Mouse (Mus musculus): ENCODE results near the gene C1qtnf4. TPM values are rescaled to one million over a fixed set of nuclear protein-coding genes. Genes with fewer than 3 reads are reported as not detected.

C1qtnf4 gene
- polyA plus RNA-seq, 1 experiment from 2014 or later, result 9.4 TPM

DNA sequence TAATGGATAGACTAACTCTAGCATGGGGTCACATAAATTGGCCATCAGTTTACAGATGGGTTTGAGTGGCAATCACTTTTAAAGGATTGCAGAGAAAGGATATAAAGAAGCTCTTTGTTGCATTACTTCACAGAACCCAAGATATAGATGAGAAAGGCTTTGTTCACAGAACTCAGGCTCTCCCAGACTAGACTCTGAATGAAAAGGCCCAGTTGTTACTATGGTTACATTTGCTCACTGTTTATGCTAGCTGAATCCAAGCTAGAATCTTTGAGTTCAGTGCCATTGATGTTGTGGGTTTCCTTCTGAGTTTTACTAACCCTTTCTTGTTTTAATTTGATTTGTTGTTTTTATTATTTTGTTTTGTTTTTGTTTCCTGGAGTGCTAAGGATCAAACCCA lies 21.5 kb upstream of the C1qtnf4 start:
- ATAC-seq, result no peak
- Histone ChIP-seq H3K4me3 (no peak overlapping the region), H3K9ac (no peak overlapping the region), H3K27me3 (no peaks in the 10 kb centered on the region), H3K4me1 (no peaks in the 10 kb centered on the region), H3K36me3 (ENCODE audit: poor library complexity, severe bottlenecking) (peaks cover 88% of the 10 kb centered on the region), H3K9me3 (replicated peaks) (no peaks in the 10 kb centered on the region), H3K4me2 (no peak overlapping the region), H3K27ac (no peak overlapping the region)

DNA sequence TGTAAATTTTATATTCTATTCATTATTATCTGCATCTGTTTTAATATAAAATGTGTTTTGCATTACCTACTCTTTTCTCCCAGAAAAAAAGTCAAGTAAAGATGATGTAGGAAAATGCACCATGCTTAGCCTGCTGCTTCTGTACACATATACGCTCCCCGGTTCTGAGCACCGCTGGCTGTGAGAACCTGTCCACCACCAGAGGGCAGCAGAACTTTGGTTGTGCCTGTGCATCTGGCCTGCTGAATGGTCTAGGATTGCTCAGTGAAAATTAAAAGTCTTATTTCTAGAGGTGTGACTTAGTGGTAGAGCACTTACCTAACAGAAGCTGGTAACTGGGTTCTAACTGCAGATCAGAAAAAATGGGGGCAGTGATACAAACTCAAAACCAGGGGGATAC lies 19.1 kb upstream of the C1qtnf4 start:
- Histone ChIP-seq H3K27ac (no peak overlapping the region), H3K4me2 (no peak overlapping the region), H3K9ac (no peak overlapping the region), H3K27me3 (no peaks in the 10 kb centered on the region), H3K36me3 (ENCODE audit: poor library complexity, severe bottlenecking) (peaks cover 68% of the 10 kb centered on the region), H3K4me3 (no peak overlapping the region), H3K9me3 (replicated peaks) (no peaks in the 10 kb centered on the region), H3K4me1 (no peaks in the 10 kb centered on the region)
- 18% methylated on average over 3 of the region's 3 CpGs for WGBS
- ATAC-seq, result peak; percentile 92

DNA sequence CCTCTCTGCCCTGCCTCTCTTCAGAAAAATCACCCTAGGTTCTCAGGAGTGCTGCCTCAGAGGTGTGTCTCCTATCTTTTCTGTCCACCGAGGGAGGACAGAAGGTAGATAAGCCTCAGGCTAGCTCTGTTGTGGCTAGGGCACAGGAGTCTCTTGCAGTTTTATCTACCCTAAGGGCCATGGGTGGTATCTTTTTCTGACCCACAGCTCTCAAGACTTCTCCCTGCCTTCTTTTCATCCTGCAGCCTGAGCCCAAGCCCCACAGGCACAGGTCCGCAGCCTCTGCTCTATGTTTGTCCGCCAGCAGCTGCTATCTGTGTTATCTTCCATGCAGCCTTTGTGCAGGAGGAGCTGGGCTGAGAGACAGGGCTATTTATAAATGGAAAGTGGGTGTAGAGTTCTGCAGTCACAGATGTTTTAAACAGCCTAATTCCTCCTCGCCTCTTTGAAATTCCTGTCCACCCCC lies 15.5 kb upstream of the C1qtnf4 start:
- 62% methylated on average over 4 of the region's 4 CpGs for WGBS
- peak overlapping the region; percentile 57; the same call in 1 of the 2 replicates for H3K27ac ChIP-seq
- H3K9ac ChIP-seq, result no peak overlapping the region
- H3K27me3 ChIP-seq, result no peaks in the 10 kb centered on the region
- no peak overlapping the region for H3K4me3 ChIP-seq
- no peak overlapping the region for H3K4me2 ChIP-seq
- H3K9me3 ChIP-seq (replicated peaks), result no peaks in the 10 kb centered on the region
- H3K36me3 ChIP-seq (ENCODE audit: poor library complexity, severe bottlenecking), result peaks cover 37% of the 10 kb centered on the region
- no peak for ATAC-seq
- H3K4me1 ChIP-seq, result no peaks in the 10 kb centered on the region

DNA sequence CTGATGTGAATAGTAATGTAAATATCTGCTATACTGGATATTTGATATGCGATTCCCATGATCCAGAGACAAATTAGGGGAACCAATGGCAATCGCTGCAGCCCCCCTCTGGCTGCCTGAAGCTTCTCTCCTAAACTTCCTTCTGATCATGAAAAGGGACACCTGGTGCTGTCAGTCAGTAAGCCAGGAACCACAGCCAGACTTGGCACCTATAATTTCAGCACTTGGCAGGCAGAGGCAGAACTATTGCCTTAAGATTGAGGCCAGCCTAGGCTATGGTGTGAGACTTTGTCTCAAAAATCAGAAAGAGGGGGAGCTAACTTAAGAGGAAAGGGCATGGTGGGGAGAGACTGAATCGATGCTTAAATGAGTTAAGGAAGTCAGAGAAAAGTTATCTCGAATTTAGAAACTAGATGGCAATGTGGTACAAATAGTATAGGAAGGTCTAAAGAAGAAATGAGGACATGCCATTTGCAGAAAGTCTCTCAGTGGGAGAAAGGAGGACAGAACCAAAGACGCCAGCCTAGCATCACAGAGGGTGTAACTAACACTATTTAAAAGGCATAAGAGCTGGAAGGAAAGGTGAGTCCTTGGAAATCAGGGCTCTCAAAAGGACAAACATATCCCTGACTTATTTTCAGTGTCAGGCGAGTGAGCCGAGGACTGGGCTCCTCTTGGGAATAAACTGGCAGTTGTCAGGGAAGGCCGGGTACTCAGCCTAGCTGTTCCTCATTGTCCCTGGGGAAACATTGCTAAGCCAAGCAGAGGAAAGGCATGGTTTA lies 14.3 kb upstream of the C1qtnf4 start:
- Histone ChIP-seq H3K9me3 (replicated peaks) (no peaks in the 10 kb centered on the region), H3K27ac (no peak overlapping the region), H3K4me2 (no peak overlapping the region), H3K4me3 (no peak overlapping the region), H3K9ac (no peak overlapping the region), H3K36me3 (ENCODE audit: poor library complexity, severe bottlenecking) (peaks cover 28% of the 10 kb centered on the region), H3K27me3 (no peaks in the 10 kb centered on the region), H3K4me1 (no peaks in the 10 kb centered on the region)
- 76% methylated on average over 8 of the region's 8 CpGs for WGBS
- ATAC-seq, result no peak

DNA sequence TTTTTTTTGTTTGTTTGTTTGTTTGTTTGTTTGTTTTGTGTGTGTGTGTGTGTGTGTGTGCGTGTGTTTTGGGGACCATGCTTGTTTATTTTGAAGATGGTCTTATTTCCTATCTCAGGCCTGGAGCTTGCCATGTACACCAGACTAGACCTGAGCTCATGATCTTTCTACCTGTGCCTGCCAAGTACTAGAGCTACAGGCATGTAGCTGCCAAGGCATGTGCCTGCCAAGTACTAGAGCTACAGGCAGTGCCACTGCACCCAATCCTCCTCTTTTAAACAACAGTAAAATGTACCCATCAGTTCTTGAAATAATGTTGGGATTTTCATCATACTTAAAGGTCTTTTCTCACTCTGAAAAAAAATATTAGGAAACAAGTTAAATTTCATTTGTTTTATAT lies 11.6 kb upstream of the C1qtnf4 start:
- WGBS, result 67% methylated on average over 1 of the region's 1 CpGs
- ATAC-seq, result no peak
- H3K9me3 ChIP-seq (replicated peaks), result no peaks in the 10 kb centered on the region

DNA sequence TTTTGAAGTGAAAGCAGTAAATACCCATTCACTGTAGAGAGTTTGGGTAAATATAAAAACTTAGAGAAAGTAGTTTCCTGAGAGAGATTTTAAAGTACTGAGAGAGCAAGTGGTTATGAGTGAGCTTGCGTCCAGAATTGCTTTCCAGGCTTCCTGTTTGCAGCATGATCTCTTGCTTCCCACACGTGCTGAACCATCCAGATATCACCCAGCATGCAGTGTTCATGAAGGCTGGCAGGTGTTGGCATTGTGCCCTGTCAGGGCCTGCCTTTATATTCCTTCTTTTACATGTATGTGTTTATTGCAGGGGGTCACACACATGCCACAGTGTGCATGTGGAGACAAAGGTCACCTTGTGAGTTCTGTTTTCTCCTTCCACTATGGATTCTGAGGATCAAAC lies 10.4 kb upstream of the C1qtnf4 start:
- H3K27ac ChIP-seq, result no peak overlapping the region
- peaks cover 5% of the 10 kb centered on the region; the same call in 1 of the 2 replicates for H3K36me3 ChIP-seq (ENCODE audit: poor library complexity, severe bottlenecking)
- WGBS, result 84% methylated on average over 2 of the region's 2 CpGs
- no peak overlapping the region for H3K4me3 ChIP-seq
- H3K4me2 ChIP-seq, result no peak overlapping the region
- H3K9ac ChIP-seq, result no peak overlapping the region
- no peak for ATAC-seq
- peaks cover 12% of the 10 kb centered on the region; the same call in 1 of the 2 replicates for H3K4me1 ChIP-seq
- no peaks in the 10 kb centered on the region for H3K9me3 ChIP-seq (replicated peaks)
- H3K27me3 ChIP-seq, result no peaks in the 10 kb centered on the region

More for the DNA sequence above, 11.6 kb upstream of the C1qtnf4 start:
- Histone ChIP-seq H3K9ac (no peak overlapping the region), H3K4me3 (no peak overlapping the region), H3K27me3 (no peaks in the 10 kb centered on the region), H3K4me1 (peaks cover under 1% of the 10 kb centered on the region; the same call in 1 of the 2 replicates), H3K36me3 (ENCODE audit: poor library complexity, severe bottlenecking) (peaks cover 8% of the 10 kb centered on the region; the same call in 1 of the 2 replicates), H3K27ac (no peak overlapping the region), H3K4me2 (no peak overlapping the region)

DNA sequence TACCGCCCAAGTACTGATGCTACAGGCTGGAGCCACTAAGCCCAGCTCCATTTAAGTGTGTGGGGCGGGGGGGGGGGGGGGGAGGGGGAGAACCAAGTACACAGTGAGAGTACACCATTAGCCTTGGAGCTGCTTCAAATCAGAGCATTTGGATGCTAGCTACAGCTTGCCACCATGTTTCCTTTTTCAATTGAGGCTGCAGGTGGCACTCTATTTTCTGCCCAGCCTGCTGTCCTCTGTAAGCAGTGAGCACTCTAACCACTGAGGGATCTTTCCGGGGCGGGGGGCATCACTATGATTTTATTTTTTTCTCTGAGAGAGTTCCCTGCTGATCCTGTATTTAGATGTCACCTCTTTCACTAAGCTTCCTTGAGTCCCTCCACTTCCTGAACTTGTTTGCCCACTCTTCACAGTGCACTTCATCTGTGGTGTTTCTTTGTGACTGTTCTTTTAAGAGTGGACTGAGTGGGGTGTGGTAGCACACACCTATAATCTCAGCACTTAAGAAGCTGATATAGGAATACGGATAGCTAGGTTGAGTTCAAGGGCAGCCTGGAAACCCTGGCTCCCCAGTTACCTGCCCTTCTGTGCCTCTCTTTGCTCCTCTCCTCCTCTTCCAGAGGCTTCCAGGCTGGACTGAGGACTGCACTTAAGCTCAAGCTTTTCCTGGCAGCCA lies 7.9 kb upstream of the C1qtnf4 start:
- no peak overlapping the region for H3K4me2 ChIP-seq
- no peak overlapping the region for H3K9ac ChIP-seq
- H3K4me3 ChIP-seq, result no peak overlapping the region
- no peaks in the 10 kb centered on the region for H3K27me3 ChIP-seq
- no peaks in the 10 kb centered on the region for H3K9me3 ChIP-seq (replicated peaks)
- ATAC-seq, result no peak
- 81% methylated on average over 5 of the region's 5 CpGs for WGBS
- peaks cover 5% of the 10 kb centered on the region; the same call in 1 of the 2 replicates for H3K36me3 ChIP-seq (ENCODE audit: poor library complexity, severe bottlenecking)
- H3K4me1 ChIP-seq, result peaks cover 16% of the 10 kb centered on the region; the same call in 1 of the 2 replicates
- no peak overlapping the region for H3K27ac ChIP-seq

DNA sequence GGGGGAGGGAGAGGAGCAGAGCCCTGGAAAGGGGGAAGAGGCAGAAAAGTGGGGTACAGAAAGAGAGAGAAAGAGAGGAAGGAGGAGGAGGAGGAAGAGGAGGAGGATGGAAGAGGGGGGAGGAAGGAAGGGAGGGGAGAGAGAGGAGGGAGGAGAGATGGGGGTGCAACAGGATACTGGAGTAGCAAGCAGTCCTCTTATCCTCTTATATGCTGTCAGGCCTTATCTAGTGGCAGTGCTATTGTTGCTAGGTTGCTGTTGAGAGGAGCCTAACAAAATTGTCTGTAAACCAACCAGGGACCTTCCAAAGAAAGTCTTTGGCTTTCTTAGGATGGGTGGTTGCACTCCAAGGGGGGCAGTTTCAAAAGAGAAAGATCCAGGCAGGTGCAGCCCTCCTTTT lies 6.2 kb upstream of the C1qtnf4 start:
- no peak overlapping the region for H3K4me2 ChIP-seq
- H3K27me3 ChIP-seq, result no peaks in the 10 kb centered on the region
- no peaks in the 10 kb centered on the region for H3K9me3 ChIP-seq (replicated peaks)
- no peak for ATAC-seq
- peaks cover 19% of the 10 kb centered on the region for H3K4me1 ChIP-seq
- no peak overlapping the region for H3K9ac ChIP-seq
- H3K4me3 ChIP-seq, result no peak overlapping the region
- no peak overlapping the region for H3K27ac ChIP-seq
- H3K36me3 ChIP-seq (ENCODE audit: poor library complexity, severe bottlenecking), result peaks cover 5% of the 10 kb centered on the region; the same call in 1 of the 2 replicates

DNA sequence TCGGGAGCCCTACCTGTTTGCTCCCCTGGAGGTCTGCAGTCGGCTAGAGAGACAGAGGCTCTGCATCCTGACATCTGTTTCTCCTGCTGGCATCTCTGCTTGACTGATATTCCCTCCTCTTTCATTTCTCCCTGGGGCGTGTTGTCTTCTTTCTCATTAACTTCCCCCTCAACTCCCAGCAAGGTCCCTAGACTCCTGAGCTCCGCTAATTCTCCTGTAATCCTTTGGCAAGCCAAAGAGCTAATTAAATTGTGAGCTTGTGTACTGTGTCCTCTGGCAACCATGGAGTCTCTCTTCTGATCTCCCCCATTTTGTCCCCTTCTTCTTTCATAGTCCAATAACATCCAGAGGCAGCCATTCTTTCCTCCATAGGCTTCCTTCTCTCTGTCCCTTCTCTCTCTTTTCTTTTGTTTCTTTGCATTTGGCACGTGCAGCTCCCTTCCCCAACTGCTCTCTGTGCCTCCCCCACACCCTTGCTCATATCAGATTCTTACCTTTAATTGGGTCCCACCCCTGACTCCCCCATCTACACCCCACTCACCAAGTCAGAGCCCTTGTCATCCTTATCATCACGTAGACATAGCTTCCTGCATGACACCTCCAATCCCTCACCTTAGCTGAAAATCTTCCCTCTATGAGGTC lies 5.4 kb upstream of the C1qtnf4 start:
- H3K4me1 ChIP-seq, result peaks cover 28% of the 10 kb centered on the region
- H3K27ac ChIP-seq, result no peak overlapping the region
- H3K4me3 ChIP-seq, result no peak overlapping the region
- H3K27me3 ChIP-seq, result peaks cover 4% of the 10 kb centered on the region; the same call in 1 of the 2 replicates
- 7% methylated on average over 6 of the region's 6 CpGs for WGBS
- H3K4me2 ChIP-seq, result no peak overlapping the region
- H3K9me3 ChIP-seq (replicated peaks), result no peaks in the 10 kb centered on the region
- no peak overlapping the region; the same call in 1 of the 2 replicates for H3K9ac ChIP-seq
- H3K36me3 ChIP-seq (ENCODE audit: poor library complexity, severe bottlenecking), result 0 out of 2 replicates have a peak, but pooled peaks cover 1% of the 10 kb centered on the region
- ATAC-seq, result no peak; the same call in 1 of the 2 replicates

DNA sequence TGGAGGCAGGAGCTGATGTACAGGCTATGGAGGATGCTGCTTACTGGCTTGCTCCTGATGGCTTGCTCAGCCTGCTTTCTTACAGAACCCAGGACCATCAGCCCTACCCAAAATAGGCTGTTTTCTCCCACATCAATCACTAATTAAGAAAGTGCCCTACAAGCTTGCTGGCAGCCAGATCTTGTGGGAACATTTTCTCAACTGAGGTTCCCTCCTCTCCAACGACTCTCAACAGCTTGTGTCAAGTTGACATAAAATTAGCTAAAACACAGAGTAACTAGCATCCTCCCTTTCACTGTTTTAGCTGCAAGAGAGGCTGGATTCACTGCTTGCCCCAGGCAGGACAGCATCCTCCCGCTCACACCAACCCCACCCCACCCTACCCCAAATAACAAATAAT lies 3.8 kb upstream of the C1qtnf4 start:
- Histone ChIP-seq H3K4me1 (peaks cover 42% of the 10 kb centered on the region), H3K36me3 (ENCODE audit: poor library complexity, severe bottlenecking) (no peaks in the 10 kb centered on the region), H3K4me3 (no peak overlapping the region), H3K4me2 (no peak overlapping the region), H3K9me3 (replicated peaks) (no peaks in the 10 kb centered on the region), H3K9ac (no peak overlapping the region), H3K27ac (no peak overlapping the region), H3K27me3 (peaks cover 18% of the 10 kb centered on the region)
- no peak for ATAC-seq
- 83% methylated on average over 2 of the region's 2 CpGs for WGBS

DNA sequence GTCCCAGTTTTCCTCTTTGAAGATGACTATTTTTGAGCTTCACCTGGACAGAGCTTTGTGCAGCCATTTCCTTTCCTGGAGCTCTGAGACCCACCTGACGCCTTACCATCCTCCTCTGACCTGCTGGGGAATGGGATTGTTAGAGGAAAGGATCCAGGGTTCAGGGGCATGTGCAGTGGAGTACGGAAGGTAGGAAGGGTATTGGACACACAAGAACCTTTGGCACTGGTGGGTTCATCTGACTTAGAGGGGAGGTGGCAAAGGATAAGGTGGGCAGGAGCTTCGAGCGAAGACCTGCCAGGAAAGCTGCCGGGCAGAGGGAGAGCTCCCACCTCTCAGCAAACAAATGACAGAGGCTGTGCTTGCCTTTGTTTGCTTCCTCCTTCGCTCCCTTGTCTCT lies 776 bp downstream of the C1qtnf4 start:
- 14% methylated on average over 6 of the region's 6 CpGs for WGBS
- H3K9me3 ChIP-seq (replicated peaks), result no peaks in the 10 kb centered on the region
- peak overlapping the region; percentile 62 for H3K4me3 ChIP-seq
- H3K9ac ChIP-seq, result peak overlapping the region; percentile 89
- ATAC-seq, result no peak
- H3K36me3 ChIP-seq (ENCODE audit: poor library complexity, severe bottlenecking), result no peaks in the 10 kb centered on the region
- peaks cover 61% of the 10 kb centered on the region for H3K27me3 ChIP-seq
- peak overlapping the region; percentile 90 for H3K4me2 ChIP-seq
- H3K4me1 ChIP-seq, result peaks cover 52% of the 10 kb centered on the region
- peak overlapping the region; percentile 77 for H3K27ac ChIP-seq

DNA sequence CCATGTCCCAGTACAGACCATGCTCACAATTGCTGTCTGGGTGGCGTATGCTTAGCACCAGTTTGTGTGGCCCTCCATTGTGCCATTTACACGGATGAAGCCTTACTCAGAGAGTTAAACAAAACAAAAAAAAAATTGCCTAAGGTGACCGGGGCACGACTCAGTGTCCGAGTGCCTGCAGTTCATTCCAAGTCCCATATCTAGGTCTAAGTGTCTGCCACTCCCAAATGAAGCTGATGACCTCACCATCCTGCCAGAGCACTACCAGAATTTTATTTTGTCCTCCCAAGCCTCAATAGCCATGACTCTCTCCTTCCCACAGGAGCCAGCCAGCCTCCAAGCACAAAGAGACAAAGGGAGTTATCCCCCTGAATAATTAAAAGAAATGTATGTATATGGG lies 2.0 kb downstream of the C1qtnf4 start:
- Histone ChIP-seq H3K36me3 (ENCODE audit: poor library complexity, severe bottlenecking) (peaks cover 11% of the 10 kb centered on the region), H3K4me3 (peak overlapping the region; percentile 62), H3K4me2 (peak overlapping the region; percentile 90), H3K27ac (no peak overlapping the region), H3K9ac (peak overlapping the region; percentile 89), H3K27me3 (peaks cover 61% of the 10 kb centered on the region), H3K4me1 (peaks cover 52% of the 10 kb centered on the region), H3K9me3 (replicated peaks) (no peaks in the 10 kb centered on the region)
- no peak for ATAC-seq
- WGBS, result 68% methylated on average over 5 of the region's 5 CpGs
